Mouse (Mus musculus): ENCODE measurements around the gene Dusp22. TPM values are rescaled to one million over a fixed set of nuclear protein-coding genes. Genes with fewer than 3 reads are reported as not detected.

Dusp22 gene
- polyA plus RNA-seq, 1 experiment from 2014 or later = 9.0 TPM

- H3K27ac ChIP-seq (ENCODE audit: low read depth, low read length) = no peak overlapping the region
Observed at GRCm38 (mm10) chr13:30684614-30685122, 24.9 kb downstream of the Dusp22 start.

DNA sequence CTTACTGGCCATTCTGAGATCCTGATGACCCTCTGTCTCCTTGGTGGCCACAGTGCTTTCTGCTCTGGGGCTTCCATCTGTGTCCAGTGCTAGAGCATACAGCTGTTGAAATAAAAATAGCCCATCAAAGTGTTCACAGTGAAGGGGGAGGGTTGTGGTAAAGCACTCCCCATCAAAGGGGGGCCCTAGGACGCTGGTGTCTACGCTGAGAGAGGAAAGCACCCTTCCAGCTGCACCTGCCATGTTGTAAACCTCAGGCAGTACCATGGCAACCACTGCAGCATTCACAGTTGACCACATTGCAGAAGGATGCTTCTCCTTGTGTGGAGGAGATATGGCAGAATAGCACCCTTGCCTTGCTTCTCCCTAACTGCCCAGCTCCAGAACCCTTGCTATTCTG lies 26.2 kb downstream of the Dusp22 start:
- H3K36me3 ChIP-seq (ENCODE audit: control insufficient read depth, insufficient read depth) = no peaks in the 10 kb centered on the region
- no peaks in the 10 kb centered on the region for H3K9me3 ChIP-seq (ENCODE audit: control insufficient read depth)
- no peaks in the 10 kb centered on the region for H3K4me1 ChIP-seq (replicated peaks; ENCODE audit: control insufficient read depth, insufficient read depth, low read length)
- no peak overlapping the region for H3K9ac ChIP-seq (ENCODE audit: low read depth, low read length)
- TF ChIP-seq CTCF (IDR thresholded peaks at IDR 0.05; ENCODE audit: low read depth) = no peak
- no peaks in the 10 kb centered on the region for H3K27me3 ChIP-seq (replicated peaks; ENCODE audit: control insufficient read depth, insufficient read depth, low read length)
- WGBS = 68% methylated on average over 2 of the region's 2 CpGs
- no peak overlapping the region for H3K4me3 ChIP-seq (ENCODE audit: low read depth, low read length)
- H3K4me2 ChIP-seq (replicated peaks; ENCODE audit: low read depth) = no peak overlapping the region
- no peak for ATAC-seq
- no peak overlapping the region for H3K27ac ChIP-seq (ENCODE audit: low read depth, low read length)

More at GRCm38 (mm10) chr13:30684614-30685122, 24.9 kb downstream of the Dusp22 start:
- H3K4me3 ChIP-seq (ENCODE audit: low read depth, low read length) = no peak overlapping the region
- no peaks in the 10 kb centered on the region for H3K36me3 ChIP-seq (ENCODE audit: control insufficient read depth, insufficient read depth)
- ATAC-seq = no peak
- no peaks in the 10 kb centered on the region for H3K27me3 ChIP-seq (replicated peaks; ENCODE audit: control insufficient read depth, insufficient read depth, low read length)
- no peaks in the 10 kb centered on the region for H3K9me3 ChIP-seq (ENCODE audit: control insufficient read depth)
- H3K9ac ChIP-seq (ENCODE audit: low read depth, low read length) = no peak overlapping the region
- WGBS = 56% methylated on average over 6 of the region's 6 CpGs
- H3K4me1 ChIP-seq (replicated peaks; ENCODE audit: control insufficient read depth, insufficient read depth, low read length) = no peaks in the 10 kb centered on the region
- no peak for TF ChIP-seq CTCF (IDR thresholded peaks at IDR 0.05; ENCODE audit: low read depth)
- no peak overlapping the region for H3K4me2 ChIP-seq (replicated peaks; ENCODE audit: low read depth)

DNA sequence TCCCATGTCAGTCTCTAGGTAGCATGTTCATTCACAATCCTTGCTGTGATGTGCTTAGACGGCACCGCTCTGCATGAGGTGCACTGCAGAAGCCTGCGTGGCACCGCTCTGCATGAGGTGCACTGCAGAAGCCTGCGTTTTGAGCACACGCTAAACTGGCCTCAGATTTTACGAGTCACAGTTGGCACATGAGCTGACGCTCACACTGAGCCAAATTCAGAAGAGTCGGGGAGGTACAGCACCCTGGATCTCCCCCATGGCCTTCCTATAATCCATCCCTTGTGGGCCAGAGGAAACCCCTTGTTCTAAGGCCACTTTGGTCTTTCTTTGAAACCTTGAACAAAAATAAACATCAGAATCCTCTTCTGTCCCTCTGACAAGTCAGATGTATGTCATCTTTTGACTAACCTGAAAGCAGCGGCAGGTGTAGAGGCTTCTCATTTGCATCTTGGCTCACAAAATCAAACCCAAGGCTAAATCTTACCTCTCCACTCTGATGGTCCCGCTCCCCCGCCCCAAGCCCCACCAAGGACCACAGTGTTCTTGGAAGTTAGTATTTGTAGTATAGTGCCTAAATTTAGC lies 28.3 kb downstream of the Dusp22 start:
- no peak overlapping the region for H3K27ac ChIP-seq (ENCODE audit: low read depth, low read length)
- H3K36me3 ChIP-seq (ENCODE audit: control insufficient read depth, insufficient read depth) = no peaks in the 10 kb centered on the region

GRCm38 (mm10) chr13:30689475-30689874 lies 29.7 kb downstream of the Dusp22 start:
- no peak for ATAC-seq
- no peak overlapping the region for H3K4me2 ChIP-seq (replicated peaks; ENCODE audit: low read depth)
- H3K27ac ChIP-seq (ENCODE audit: low read depth, low read length) = no peak overlapping the region
- H3K36me3 ChIP-seq (ENCODE audit: control insufficient read depth, insufficient read depth) = no peaks in the 10 kb centered on the region
- 85% methylated on average over 5 of the region's 5 CpGs for WGBS
- no peaks in the 10 kb centered on the region for H3K9me3 ChIP-seq (ENCODE audit: control insufficient read depth)
- H3K4me3 ChIP-seq (ENCODE audit: low read depth, low read length) = no peak overlapping the region
- no peaks in the 10 kb centered on the region for H3K27me3 ChIP-seq (replicated peaks; ENCODE audit: control insufficient read depth, insufficient read depth, low read length)
- H3K4me1 ChIP-seq (replicated peaks; ENCODE audit: control insufficient read depth, insufficient read depth, low read length) = no peaks in the 10 kb centered on the region
- TF ChIP-seq CTCF (IDR thresholded peaks at IDR 0.05; ENCODE audit: low read depth) = no peak
- no peak overlapping the region for H3K9ac ChIP-seq (ENCODE audit: low read depth, low read length)

More for the DNA sequence above, 28.3 kb downstream of the Dusp22 start:
- no peaks in the 10 kb centered on the region for H3K9me3 ChIP-seq (ENCODE audit: control insufficient read depth)
- no peak overlapping the region for H3K4me3 ChIP-seq (ENCODE audit: low read depth, low read length)
- no peaks in the 10 kb centered on the region for H3K4me1 ChIP-seq (replicated peaks; ENCODE audit: control insufficient read depth, insufficient read depth, low read length)
- ATAC-seq = no peak
- no peak overlapping the region for H3K9ac ChIP-seq (ENCODE audit: low read depth, low read length)
- H3K27me3 ChIP-seq (replicated peaks; ENCODE audit: control insufficient read depth, insufficient read depth, low read length) = no peaks in the 10 kb centered on the region
- TF ChIP-seq CTCF (IDR thresholded peaks at IDR 0.05; ENCODE audit: low read depth) = no peak
- no peak overlapping the region for H3K4me2 ChIP-seq (replicated peaks; ENCODE audit: low read depth)
- WGBS = 92% methylated on average over 12 of the region's 12 CpGs

DNA sequence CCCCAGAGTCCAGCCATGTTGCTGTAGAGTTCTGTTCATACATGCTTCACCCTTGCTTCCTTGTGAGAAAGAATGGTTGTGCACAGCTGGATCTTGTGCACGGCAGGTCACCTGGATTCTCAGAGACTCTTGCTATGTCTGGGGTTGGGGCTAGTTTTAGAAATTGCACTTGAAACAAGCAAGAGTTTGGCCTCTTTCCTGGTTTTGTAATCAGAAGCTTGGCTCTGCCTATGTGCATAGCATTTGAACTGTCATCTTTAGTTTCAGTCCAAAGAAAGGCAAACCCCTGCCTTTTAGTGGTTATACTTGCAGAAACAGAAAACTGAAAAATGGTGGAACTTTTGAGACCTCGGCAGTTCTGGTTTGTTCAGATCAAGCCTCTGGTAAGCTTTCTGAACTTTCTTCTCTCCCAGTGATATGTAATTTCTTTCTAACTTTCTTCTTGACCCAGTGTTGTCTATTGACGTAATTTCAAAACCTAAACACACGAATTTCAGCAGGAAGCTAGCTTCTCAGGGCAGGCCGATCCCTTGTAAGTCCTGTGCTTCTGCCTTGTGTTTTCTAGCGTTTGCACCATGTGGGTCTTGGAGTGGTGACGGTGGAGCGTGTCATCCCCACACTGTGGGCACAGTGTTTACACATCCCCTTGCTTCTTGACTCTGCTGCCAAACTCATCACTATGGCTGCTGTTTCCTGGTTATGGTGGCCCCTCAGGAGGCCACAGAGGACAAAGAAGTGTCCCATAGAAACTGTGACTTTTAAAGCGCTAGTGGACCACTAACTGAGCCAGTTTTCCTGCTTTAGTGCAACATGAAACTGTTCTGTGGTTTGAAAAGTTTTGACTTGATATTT lies 31.9 kb downstream of the Dusp22 start:
- WGBS = 82% methylated on average over 9 of the region's 9 CpGs
- H3K27me3 ChIP-seq (replicated peaks; ENCODE audit: control insufficient read depth, insufficient read depth, low read length) = no peaks in the 10 kb centered on the region
- H3K4me3 ChIP-seq (ENCODE audit: low read depth, low read length) = no peak overlapping the region
- no peak for ATAC-seq
- TF ChIP-seq CTCF (IDR thresholded peaks at IDR 0.05; ENCODE audit: low read depth) = no peak
- H3K4me1 ChIP-seq (replicated peaks; ENCODE audit: control insufficient read depth, insufficient read depth, low read length) = no peaks in the 10 kb centered on the region
- no peak overlapping the region for H3K9ac ChIP-seq (ENCODE audit: low read depth, low read length)
- no peaks in the 10 kb centered on the region for H3K36me3 ChIP-seq (ENCODE audit: control insufficient read depth, insufficient read depth)
- H3K27ac ChIP-seq (ENCODE audit: low read depth, low read length) = no peak overlapping the region
- H3K9me3 ChIP-seq (ENCODE audit: control insufficient read depth) = no peaks in the 10 kb centered on the region
- no peak overlapping the region for H3K4me2 ChIP-seq (replicated peaks; ENCODE audit: low read depth)

GRCm38 (mm10) chr13:30692644-30693385 lies 33.0 kb downstream of the Dusp22 start:
- Histone ChIP-seq H3K4me3 (ENCODE audit: low read depth, low read length) (no peak overlapping the region), H3K27me3 (replicated peaks; ENCODE audit: control insufficient read depth, insufficient read depth, low read length) (no peaks in the 10 kb centered on the region), H3K9ac (ENCODE audit: low read depth, low read length) (no peak overlapping the region), H3K9me3 (ENCODE audit: control insufficient read depth) (no peaks in the 10 kb centered on the region), H3K36me3 (ENCODE audit: control insufficient read depth, insufficient read depth) (no peaks in the 10 kb centered on the region), H3K4me2 (replicated peaks; ENCODE audit: low read depth) (no peak overlapping the region), H3K27ac (ENCODE audit: low read depth, low read length) (no peak overlapping the region), H3K4me1 (replicated peaks; ENCODE audit: control insufficient read depth, insufficient read depth, low read length) (no peaks in the 10 kb centered on the region)
- ATAC-seq = peak; percentile 56
- TF ChIP-seq CTCF (IDR thresholded peaks at IDR 0.05; ENCODE audit: low read depth) = no peak
- 76% methylated on average over 7 of the region's 7 CpGs for WGBS

Data from intestine, postnatal 0 days (tissue).